ENCODE assay signal across 8 mouse cellular contexts in the genomic region with DNA sequence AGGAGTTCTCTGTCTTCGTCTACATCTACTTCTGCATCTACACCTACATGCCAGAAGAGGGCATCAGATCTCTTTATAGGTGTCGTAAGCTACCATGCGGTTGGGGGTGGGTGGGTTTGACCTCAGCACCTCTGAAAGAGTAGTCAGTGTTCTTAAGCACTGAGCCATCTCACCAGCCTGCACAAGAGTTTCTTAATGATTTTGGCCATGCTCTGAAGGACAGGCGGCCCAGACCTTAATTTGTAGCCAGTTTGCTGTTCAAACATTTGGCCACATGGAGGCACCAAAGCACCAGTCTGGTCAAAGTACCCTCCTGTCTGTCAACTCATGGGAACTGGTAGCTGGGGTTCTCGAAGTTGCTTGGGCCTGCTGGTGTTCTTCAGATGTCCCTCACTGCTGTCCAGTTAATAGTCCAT. TPM values are rescaled to one million over a fixed set of nuclear protein-coding genes. Genes with fewer than 3 reads are reported as not detected.
DNase-seq lines count a peak whose midpoint lies in the region; ATAC-seq lines count a peak whose summit lies in the region.

No protein-coding gene starts in this region.

- H3K4me1 ChIP-seq in forebrain, embryonic 10.5 days, result peaks cover 3% of the 10 kb centered on the region; the same call in 1 of the 2 replicates
- 0 out of 2 replicates have a peak, but pooled peaks cover 2% of the 10 kb centered on the region for H3K4me1 ChIP-seq in heart, embryonic 15.5 days (replicated peaks)
- H3K4me1 ChIP-seq in liver, embryonic 12.5 days, result 0 out of 2 replicates have a peak, but pooled peaks cover 13% of the 10 kb centered on the region

- WGBS in forebrain, embryonic 10.5 days, result 15% methylated on average over 5 of the region's 5 CpGs
- 9% methylated on average over 5 of the region's 5 CpGs for WGBS in heart, embryonic 15.5 days
- 5% methylated on average over 5 of the region's 5 CpGs for WGBS in liver, embryonic 12.5 days (ENCODE audit: insufficient replicate concordance)

- peak; percentile 47 for DNase-seq in c-Kit-positive CD71-negative TER-119-negative erythroid progenitor cells, embryonic 14.5 days (ENCODE audit: low read depth)
- DNase-seq in forebrain, embryonic 10.5 days (ENCODE audit: extremely low spot score, low spot score), result peak; percentile 77
- DNase-seq in kidney, postnatal 10 days, result peak; percentile 84
- peak; percentile 70 for DNase-seq in naive thymus-derived CD4-positive, alpha-beta T cell, adult 2 months (ENCODE audit: low read depth)
- DNase-seq in spleen, postnatal 4 days (ENCODE audit: low spot score in 2 of 2), result peak; percentile 53 to 71

- H3K27ac ChIP-seq in forebrain, embryonic 10.5 days, result no peak overlapping the region
- no peak overlapping the region for H3K27ac ChIP-seq in heart, embryonic 15.5 days
- no peak overlapping the region for H3K27ac ChIP-seq in liver, embryonic 12.5 days

- H3K4me3 ChIP-seq in forebrain, embryonic 10.5 days, result peak overlapping the region; percentile 23; the same call in 1 of the 2 replicates
- peak overlapping the region; percentile 24; the same call in 1 of the 2 replicates for H3K4me3 ChIP-seq in heart, embryonic 15.5 days
- H3K4me3 ChIP-seq in liver, embryonic 12.5 days, result no peak overlapping the region

- no peaks in the 10 kb centered on the region for H3K36me3 ChIP-seq in forebrain, embryonic 10.5 days (replicated peaks)
- no peaks in the 10 kb centered on the region for H3K36me3 ChIP-seq in heart, embryonic 15.5 days
- H3K36me3 ChIP-seq in liver, embryonic 12.5 days, result no peaks in the 10 kb centered on the region

- ATAC-seq in CD4-positive, CD25-positive, alpha-beta regulatory T cell, adult 4 months, result peak; percentile 89
- ATAC-seq in heart, embryonic 15.5 days (replicated peaks; ENCODE audit: insufficient number of reproducible peaks, insufficient read depth, low FRiP score, low read depth), result peak; percentile 53; the same call in 1 of the 2 replicates
- ATAC-seq in liver, embryonic 12.5 days, result peak; percentile 51

- no peaks in the 10 kb centered on the region for H3K9me3 ChIP-seq in forebrain, embryonic 10.5 days
- no peaks in the 10 kb centered on the region for H3K9me3 ChIP-seq in heart, embryonic 15.5 days (replicated peaks)
- no peaks in the 10 kb centered on the region for H3K9me3 ChIP-seq in liver, embryonic 12.5 days (replicated peaks)

- H3K9ac ChIP-seq in heart, embryonic 15.5 days, result no peak overlapping the region
- no peak overlapping the region for H3K9ac ChIP-seq in liver, embryonic 12.5 days

- H3K27me3 ChIP-seq in forebrain, embryonic 10.5 days (ENCODE audit: poor library complexity, severe bottlenecking), result no peaks in the 10 kb centered on the region
- H3K27me3 ChIP-seq in heart, embryonic 15.5 days, result no peaks in the 10 kb centered on the region; the same call in 1 of the 2 replicates
- H3K27me3 ChIP-seq in liver, embryonic 12.5 days (replicated peaks), result no peaks in the 10 kb centered on the region

- peak overlapping the region; percentile 54 for H3K4me2 ChIP-seq in heart, embryonic 15.5 days
- H3K4me2 ChIP-seq in liver, embryonic 12.5 days, result peak overlapping the region; percentile 43

RNA-seq across cellular contexts. Expression of a gene that starts 31.5 kb away (rescaled TPM):
- polyA plus RNA-seq in CD4-positive, CD25-positive, alpha-beta regulatory T cell, adult 4 months (2017; shearing (Covaris generic)), result 10 to 100 TPM; 24.9 to 35.4 TPM
- 15.7 and 16.9 TPM in 2 replicates for polyA plus RNA-seq in forebrain, embryonic 10.5 days (2016; fragmentation: Nextera tagmentation; extraction: Ambion mirVana)
- 4.7 and 6.4 TPM in 2 replicates for polyA plus RNA-seq in heart, embryonic 15.5 days (2015; fragmentation: Nextera tagmentation; extraction: Ambion mirVana)
- 3.3 and 3.6 TPM in 2 replicates for polyA plus RNA-seq in liver, embryonic 12.5 days (2016; fragmentation: Nextera tagmentation; extraction: Ambion mirVana)

RNA-seq across cellular contexts. Expression of a gene that starts 54.4 kb away (rescaled TPM):
- 10 to 100 TPM; 32.0 to 33.3 TPM for polyA plus RNA-seq in CD4-positive, CD25-positive, alpha-beta regulatory T cell, adult 4 months (2017; shearing (Covaris generic))
- 20.9 and 24.4 TPM in 2 replicates for polyA plus RNA-seq in forebrain, embryonic 10.5 days (2016; fragmentation: Nextera tagmentation; extraction: Ambion mirVana)
- polyA plus RNA-seq in heart, embryonic 15.5 days (2015; fragmentation: Nextera tagmentation; extraction: Ambion mirVana), result 8.8 and 9.3 TPM in 2 replicates
- 7.4 and 7.8 TPM in 2 replicates for polyA plus RNA-seq in liver, embryonic 12.5 days (2016; fragmentation: Nextera tagmentation; extraction: Ambion mirVana)
